Mouse (Mus musculus): ENCODE results near the gene 1700025C18Rik.

GRCm38 (mm10) chr2:165070096-165070816, 20.3 kb downstream of the 1700025C18Rik start:
- TF ChIP-seq POLR2A (IDR thresholded peaks at IDR 0.05; ENCODE audit: extremely low read depth, insufficient read depth, low read length) (no peak), CTCF (IDR thresholded peaks at IDR 0.05; ENCODE audit: low read depth, low read length) (peak; percentile 59)

Data from liver, adult 2 months (tissue).